Mouse (Mus musculus) heart, postnatal 0 days (tissue): ENCODE measurements at regions not wholly inside any gene's neighbourhood (a gene's known extent, or its start where the extent isn't known, plus 50 kb on each side); places are given as distances from the start of the nearest gene placed in this dataset.

Source experiments
- CTCF ChIP-seq: IDR thresholded peaks from 2 replicates; pipeline ENCODE4 v1.5.1; 2016; ENCODE audit warnings: antibody characterized with exemption, control low read depth, low read depth
- EP300 ChIP-seq: IDR thresholded peaks from 2 replicates; pipeline ENCODE4 v1.6.1; 2016; ENCODE audit warnings: antibody characterized with exemption, low read depth

DNA sequence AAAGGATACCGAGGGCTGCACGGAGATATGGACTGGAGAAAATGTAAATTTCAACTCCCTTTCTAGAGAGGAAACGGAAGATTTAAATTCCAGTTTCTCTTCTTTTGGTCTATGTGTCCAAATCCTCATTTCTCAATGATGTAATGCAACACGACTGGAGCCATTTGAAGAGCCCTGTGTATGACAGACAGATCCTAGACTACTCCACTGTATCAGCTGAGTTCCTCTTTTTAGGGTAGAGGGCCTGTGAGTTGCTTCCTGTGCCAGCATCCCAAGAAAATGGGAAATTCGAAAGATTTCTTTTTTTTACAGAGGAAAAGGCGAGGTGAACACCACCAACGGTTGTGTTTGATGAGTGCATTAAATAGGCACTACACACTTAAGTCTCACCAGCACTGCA, 581.8 kb downstream of the Ptprc start:
- no peak for TF ChIP-seq CTCF
- TF ChIP-seq EP300 = no peak
